Mouse (Mus musculus) gastrocnemius, adult 18-20 months (tissue): Measurements from ENCODE around the gene Cep170b. TPM values are rescaled to one million over a fixed set of nuclear protein-coding genes. Genes with fewer than 3 reads are reported as not detected.

Experiments used
- DNase-seq: peaks from one replicate; pipeline ENCODE4 v3.0.0; 2021; ENCODE audit warnings: low spot score
- total RNA-seq, 2 experiments: library from RNA; stranded (reverse); gene quantifications; 2 replicates each; pipeline ENCODE4 v1.2.3; 2021

Cep170b gene
- total RNA-seq, 2 experiments from 2014 or later = 9.0 to 12.8 TPM

- no peak for DNase-seq
Observed at GRCm38 (mm10) chr12:112736636-112736925, 16.3 kb downstream of the Cep170b start.

GRCm38 (mm10) chr12:112737081-112737480, 16.8 kb downstream of the Cep170b start:
- DNase-seq = no peak

- DNase-seq = no peak
Observed at GRCm38 (mm10) chr12:112737761-112738160, 17.5 kb downstream of the Cep170b start.

GRCm38 (mm10) chr12:112738281-112739022, 18.2 kb downstream of the Cep170b start:
- DNase-seq = no peak

- DNase-seq = no peak
Observed at GRCm38 (mm10) chr12:112739023-112739568, 18.8 kb downstream of the Cep170b start.

- no peak for DNase-seq
Observed at GRCm38 (mm10) chr12:112742768-112743167, 22.5 kb downstream of the Cep170b start.

- peak; percentile 84 for DNase-seq
Observed at GRCm38 (mm10) chr12:112743168-112743975, 23.1 kb downstream of the Cep170b start.

- DNase-seq = no peak
Observed at GRCm38 (mm10) chr12:112744211-112744610, 24.0 kb downstream of the Cep170b start.

GRCm38 (mm10) chr12:112744891-112745580, 24.8 kb downstream of the Cep170b start:
- DNase-seq = no peak

GRCm38 (mm10) chr12:112745716-112746115, 25.5 kb downstream of the Cep170b start:
- no peak for DNase-seq

GRCm38 (mm10) chr12:112746461-112746807, 26.2 kb downstream of the Cep170b start:
- no peak for DNase-seq

GRCm38 (mm10) chr12:112746808-112747605, 26.8 kb downstream of the Cep170b start:
- no peak for DNase-seq

GRCm38 (mm10) chr12:112747606-112747970, 27.3 kb downstream of the Cep170b start:
- no peak for DNase-seq

- no peak for DNase-seq
Observed at GRCm38 (mm10) chr12:112750976-112751375, 30.7 kb downstream of the Cep170b start.

- no peak for DNase-seq
Observed at GRCm38 (mm10) chr12:112752399-112752798, 32.1 kb downstream of the Cep170b start.

GRCm38 (mm10) chr12:112755900-112756299, 35.6 kb downstream of the Cep170b start:
- DNase-seq = no peak

- DNase-seq = no peak
Observed at GRCm38 (mm10) chr12:112757896-112758295, 37.6 kb downstream of the Cep170b start.

- no peak for DNase-seq
Observed at GRCm38 (mm10) chr12:112759471-112759870, 39.2 kb downstream of the Cep170b start.

- DNase-seq = no peak
Observed at GRCm38 (mm10) chr12:112760154-112760926, 40.1 kb downstream of the Cep170b start, which contains the start of gene Pld4. TSS of gene Pld4 (plus strand) at chr12:112760655.

- no peak for DNase-seq
Observed at GRCm38 (mm10) chr12:112761411-112761810, 41.2 kb downstream of the Cep170b start.
